Mouse (Mus musculus): ENCODE measurements at regions not wholly inside any gene's neighbourhood (a gene's known extent, or its start where the extent isn't known, plus 50 kb on each side); places are given as distances from the start of the nearest gene placed in this dataset.
"Not testable (repeated sequence)": the region's sequence is repeated elsewhere in the genome, so short reads cannot be mapped to it uniquely, and the experiment has no call there.

DNA sequence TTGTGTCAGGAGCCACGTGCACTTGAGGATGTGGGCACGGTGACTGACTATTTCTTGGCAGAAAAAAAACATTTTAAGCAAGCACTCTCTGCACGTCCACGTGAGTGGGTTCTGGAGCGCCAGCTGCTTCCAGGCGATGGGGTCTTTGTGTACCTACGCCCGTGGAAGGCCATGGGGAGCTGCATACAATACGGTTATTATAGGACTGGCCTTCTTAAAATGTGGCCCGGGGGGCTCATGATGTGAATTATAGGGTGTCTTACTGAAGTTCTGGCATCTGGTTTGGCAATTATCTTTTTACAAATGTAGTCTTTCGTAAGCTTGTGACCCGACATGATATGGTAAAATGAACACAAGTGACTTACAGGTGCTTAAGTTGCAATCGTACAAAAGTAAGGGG lies 103.5 kb upstream of the Gmds start:
- no peaks in the 10 kb centered on the region for H3K9me3 ChIP-seq
- 80% methylated on average over 13 of the region's 13 CpGs for WGBS
- H3K27ac ChIP-seq (replicated peaks): no peak overlapping the region
- H3K27me3 ChIP-seq (replicated peaks): no peaks in the 10 kb centered on the region
- ATAC-seq (ENCODE audit: extremely low read depth, insufficient number of reproducible peaks, low FRiP score, low TSS enrichment): no peak
- no peaks in the 10 kb centered on the region for H3K36me3 ChIP-seq
- no peak overlapping the region for H3K9ac ChIP-seq
- H3K4me3 ChIP-seq: no peak overlapping the region
- no peak overlapping the region for H3K4me2 ChIP-seq
- no peaks in the 10 kb centered on the region for H3K4me1 ChIP-seq

- no peak overlapping the region for H3K4me2 ChIP-seq
- no peak overlapping the region for H3K4me3 ChIP-seq
- no peaks in the 10 kb centered on the region for H3K27me3 ChIP-seq (replicated peaks)
- H3K36me3 ChIP-seq: no peaks in the 10 kb centered on the region
- no peaks in the 10 kb centered on the region for H3K4me1 ChIP-seq
- WGBS: 70% methylated on average over 5 of the region's 5 CpGs
- H3K27ac ChIP-seq (replicated peaks): no peak overlapping the region
- no peak for ATAC-seq (ENCODE audit: extremely low read depth, insufficient number of reproducible peaks, low FRiP score, low TSS enrichment)
- H3K9ac ChIP-seq: no peak overlapping the region
- no peaks in the 10 kb centered on the region for H3K9me3 ChIP-seq
Observed at GRCm38 (mm10) chr13:32435136-32435535, 96.6 kb upstream of the Gmds start.

DNA sequence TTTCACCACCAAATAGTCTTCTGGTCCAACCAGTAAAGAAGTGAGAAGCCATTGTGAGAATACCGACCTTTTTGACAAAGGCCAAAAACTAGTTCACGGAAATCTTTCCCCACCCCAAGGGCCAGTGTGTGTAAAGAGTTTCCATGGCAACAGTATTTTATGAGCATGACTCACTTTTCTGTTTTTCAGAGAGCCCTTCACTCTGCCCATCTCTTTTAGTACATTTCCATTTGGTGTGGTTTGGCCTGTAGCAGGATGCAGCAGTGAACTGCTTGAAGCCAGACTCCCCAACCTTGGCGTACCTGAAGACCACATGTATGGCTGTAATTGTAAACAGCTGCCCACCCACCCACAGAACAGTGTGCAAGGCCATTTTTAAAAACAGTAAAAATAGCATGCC lies 89.9 kb upstream of the Gmds start:
- no peaks in the 10 kb centered on the region for H3K9me3 ChIP-seq
- no peak overlapping the region for H3K4me2 ChIP-seq
- H3K27ac ChIP-seq (replicated peaks): no peak overlapping the region
- 82% methylated on average over 3 of the region's 3 CpGs for WGBS
- ATAC-seq (ENCODE audit: extremely low read depth, insufficient number of reproducible peaks, low FRiP score, low TSS enrichment): no peak
- H3K9ac ChIP-seq: no peak overlapping the region
- no peak overlapping the region for H3K4me3 ChIP-seq
- no peaks in the 10 kb centered on the region for H3K36me3 ChIP-seq
- H3K27me3 ChIP-seq (replicated peaks): no peaks in the 10 kb centered on the region
- no peaks in the 10 kb centered on the region for H3K4me1 ChIP-seq

DNA sequence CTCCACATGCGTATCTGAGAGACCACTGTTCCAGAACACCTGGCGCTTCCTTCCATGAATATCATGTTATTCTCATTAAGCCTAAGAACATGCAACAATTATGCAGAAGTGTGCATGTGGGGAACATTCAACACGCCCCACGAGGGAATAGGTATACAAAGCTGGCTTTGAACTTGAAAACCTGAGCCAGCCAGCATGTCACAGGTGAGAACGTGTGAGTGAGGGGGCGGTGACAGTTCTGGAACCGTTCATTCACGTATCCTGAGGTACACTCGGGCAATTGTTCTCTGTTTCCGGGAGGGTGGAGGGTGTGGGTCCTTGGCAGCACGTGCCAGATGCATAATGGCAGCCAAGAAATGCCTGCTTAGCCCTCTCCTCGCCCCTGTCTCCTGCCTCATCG lies 88.4 kb upstream of the Gmds start:
- WGBS: 68% methylated on average over 13 of the region's 13 CpGs
- H3K4me3 ChIP-seq: no peak overlapping the region
- H3K27me3 ChIP-seq (replicated peaks): no peaks in the 10 kb centered on the region
- no peaks in the 10 kb centered on the region for H3K36me3 ChIP-seq
- ATAC-seq (ENCODE audit: extremely low read depth, insufficient number of reproducible peaks, low FRiP score, low TSS enrichment): no peak
- no peaks in the 10 kb centered on the region for H3K4me1 ChIP-seq
- no peaks in the 10 kb centered on the region for H3K9me3 ChIP-seq
- H3K9ac ChIP-seq: no peak overlapping the region
- no peak overlapping the region for H3K4me2 ChIP-seq
- no peak overlapping the region for H3K27ac ChIP-seq (replicated peaks)

- Histone ChIP-seq H3K36me3 (no peaks in the 10 kb centered on the region), H3K9ac (no peak overlapping the region), H3K9me3 (no peaks in the 10 kb centered on the region), H3K4me3 (no peak overlapping the region), H3K4me2 (no peak overlapping the region), H3K27ac (replicated peaks) (no peak overlapping the region), H3K27me3 (replicated peaks) (no peaks in the 10 kb centered on the region), H3K4me1 (no peaks in the 10 kb centered on the region)
- 71% methylated on average over 7 of the region's 7 CpGs for WGBS
- ATAC-seq (ENCODE audit: extremely low read depth, insufficient number of reproducible peaks, low FRiP score, low TSS enrichment): no peak
Observed at GRCm38 (mm10) chr13:32426199-32426598, 87.7 kb upstream of the Gmds start.

DNA sequence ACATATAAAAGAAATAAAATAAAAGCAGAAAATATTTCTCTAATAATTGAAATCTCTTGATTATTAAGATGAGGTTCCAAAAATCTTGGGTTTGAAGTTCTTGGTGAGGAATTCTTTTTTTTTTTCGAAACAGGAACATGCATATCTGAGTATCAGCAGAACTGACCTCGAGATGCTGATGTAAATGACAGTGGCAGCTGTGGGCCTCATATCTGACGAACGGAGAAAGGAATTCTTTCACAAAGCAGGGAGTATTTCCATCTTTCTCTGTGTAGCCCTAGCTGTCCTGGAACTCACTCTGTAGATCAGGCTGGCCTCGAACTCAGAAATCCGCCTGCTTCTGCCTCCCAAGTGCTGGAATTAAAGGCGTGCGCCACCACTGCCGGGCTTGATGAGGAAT lies 86.0 kb upstream of the Gmds start:
- H3K27me3 ChIP-seq (replicated peaks); H3K4me1 ChIP-seq; ATAC-seq (ENCODE audit: extremely low read depth, insufficient number of reproducible peaks, low FRiP score, low TSS enrichment); H3K27ac ChIP-seq (replicated peaks); H3K4me2 ChIP-seq; H3K4me3 ChIP-seq; H3K9ac ChIP-seq; H3K9me3 ChIP-seq; H3K36me3 ChIP-seq: not testable (repeated sequence)
- WGBS: 78% methylated on average over 9 of the region's 9 CpGs

GRCm38 (mm10) chr13:32422485-32422884 lies 83.9 kb upstream of the Gmds start:
- no peak for ATAC-seq (ENCODE audit: extremely low read depth, insufficient number of reproducible peaks, low FRiP score, low TSS enrichment)
- Histone ChIP-seq H3K4me1 (no peaks in the 10 kb centered on the region), H3K27ac (replicated peaks) (no peak overlapping the region), H3K9me3 (no peaks in the 10 kb centered on the region), H3K27me3 (replicated peaks) (no peaks in the 10 kb centered on the region), H3K36me3 (no peaks in the 10 kb centered on the region), H3K4me3 (no peak overlapping the region), H3K9ac (no peak overlapping the region), H3K4me2 (no peak overlapping the region)
- WGBS: 42% methylated on average over 2 of the region's 2 CpGs

GRCm38 (mm10) chr13:32419326-32419725 lies 80.8 kb upstream of the Gmds start:
- no peaks in the 10 kb centered on the region for H3K4me1 ChIP-seq
- H3K27me3 ChIP-seq (replicated peaks): no peaks in the 10 kb centered on the region
- no peak overlapping the region for H3K27ac ChIP-seq (replicated peaks)
- no peak overlapping the region for H3K9ac ChIP-seq
- WGBS: 68% methylated on average over 6 of the region's 6 CpGs
- H3K4me2 ChIP-seq: no peak overlapping the region
- no peaks in the 10 kb centered on the region for H3K9me3 ChIP-seq
- no peak for ATAC-seq (ENCODE audit: extremely low read depth, insufficient number of reproducible peaks, low FRiP score, low TSS enrichment)
- H3K36me3 ChIP-seq: no peaks in the 10 kb centered on the region
- H3K4me3 ChIP-seq: no peak overlapping the region

- H3K27ac ChIP-seq (replicated peaks): no peak overlapping the region
- WGBS: 73% methylated on average over 2 of the region's 2 CpGs
- no peak overlapping the region for H3K4me2 ChIP-seq
- H3K4me3 ChIP-seq: no peak overlapping the region
- no peaks in the 10 kb centered on the region for H3K27me3 ChIP-seq (replicated peaks)
- H3K9me3 ChIP-seq: no peaks in the 10 kb centered on the region
- no peaks in the 10 kb centered on the region for H3K4me1 ChIP-seq
- no peaks in the 10 kb centered on the region for H3K36me3 ChIP-seq
- no peak for ATAC-seq (ENCODE audit: extremely low read depth, insufficient number of reproducible peaks, low FRiP score, low TSS enrichment)
- H3K9ac ChIP-seq: no peak overlapping the region
Observed at GRCm38 (mm10) chr13:32418655-32419054, 80.1 kb upstream of the Gmds start.

GRCm38 (mm10) chr13:32417907-32418306 lies 79.4 kb upstream of the Gmds start:
- Histone ChIP-seq H3K27me3 (replicated peaks) (no peaks in the 10 kb centered on the region), H3K27ac (replicated peaks) (no peak overlapping the region), H3K4me3 (no peak overlapping the region), H3K9ac (no peak overlapping the region), H3K4me1 (no peaks in the 10 kb centered on the region), H3K9me3 (no peaks in the 10 kb centered on the region), H3K4me2 (no peak overlapping the region), H3K36me3 (no peaks in the 10 kb centered on the region)
- ATAC-seq (ENCODE audit: extremely low read depth, insufficient number of reproducible peaks, low FRiP score, low TSS enrichment): no peak

DNA sequence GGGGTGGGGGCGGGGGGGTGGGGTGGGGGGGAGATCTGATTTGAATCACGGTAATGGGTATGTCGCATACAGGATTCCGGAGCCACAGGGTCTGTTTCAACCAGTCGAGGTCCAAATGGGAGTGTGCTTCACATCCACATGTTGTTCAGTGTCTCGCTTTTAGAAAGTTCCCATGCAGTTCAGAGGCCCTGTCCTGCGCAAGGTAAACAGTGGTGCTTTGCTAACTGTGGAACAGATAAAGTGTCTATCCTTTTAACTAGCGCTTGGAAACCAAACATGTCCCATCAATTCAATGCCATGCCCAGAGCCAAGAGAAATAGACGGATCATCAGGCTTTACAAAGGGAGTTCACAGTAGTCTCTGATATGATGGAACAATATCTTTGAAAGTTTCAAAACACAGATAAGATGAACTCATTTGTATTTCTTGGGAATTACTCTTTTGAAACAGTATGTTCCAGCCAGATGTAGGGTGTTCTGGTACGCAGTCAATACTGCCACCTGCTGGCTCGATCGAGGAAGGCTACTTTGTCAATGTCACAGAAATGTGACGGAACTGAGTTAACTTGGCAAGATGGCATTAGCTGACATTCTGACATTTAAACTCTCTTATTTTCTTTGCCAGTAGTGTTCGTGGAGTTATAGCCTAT lies 72.9 kb upstream of the Gmds start:
- 29% methylated on average over 14 of the region's 14 CpGs for WGBS
- no peak overlapping the region for H3K4me3 ChIP-seq
- H3K9ac ChIP-seq: no peak overlapping the region
- no peak overlapping the region for H3K4me2 ChIP-seq
- H3K4me1 ChIP-seq: no peaks in the 10 kb centered on the region
- no peak overlapping the region for H3K27ac ChIP-seq (replicated peaks)
- H3K36me3 ChIP-seq: no peaks in the 10 kb centered on the region
- peak; percentile 31; the same call in 1 of the 2 replicates for ATAC-seq (ENCODE audit: extremely low read depth, insufficient number of reproducible peaks, low FRiP score, low TSS enrichment)
- H3K27me3 ChIP-seq (replicated peaks): no peaks in the 10 kb centered on the region
- peaks cover 5% of the 10 kb centered on the region for H3K9me3 ChIP-seq

GRCm38 (mm10) chr13:32410065-32410464 lies 71.5 kb upstream of the Gmds start:
- H3K4me3 ChIP-seq: no peak overlapping the region
- peaks cover 5% of the 10 kb centered on the region for H3K9me3 ChIP-seq
- no peak overlapping the region for H3K27ac ChIP-seq (replicated peaks)
- H3K4me2 ChIP-seq: no peak overlapping the region
- H3K36me3 ChIP-seq: no peaks in the 10 kb centered on the region
- H3K9ac ChIP-seq: no peak overlapping the region
- ATAC-seq (ENCODE audit: extremely low read depth, insufficient number of reproducible peaks, low FRiP score, low TSS enrichment): no peak
- 54% methylated on average over 6 of the region's 6 CpGs for WGBS
- no peaks in the 10 kb centered on the region for H3K4me1 ChIP-seq
- H3K27me3 ChIP-seq (replicated peaks): no peaks in the 10 kb centered on the region
